Mouse (Mus musculus): ENCODE data around the gene Trpm3. TPM values are rescaled to one million over a fixed set of nuclear protein-coding genes. Genes with fewer than 3 reads are reported as not detected.

Trpm3 gene
- polyA plus RNA-seq, 1 experiment from 2014 or later: 39.8 TPM

DNA sequence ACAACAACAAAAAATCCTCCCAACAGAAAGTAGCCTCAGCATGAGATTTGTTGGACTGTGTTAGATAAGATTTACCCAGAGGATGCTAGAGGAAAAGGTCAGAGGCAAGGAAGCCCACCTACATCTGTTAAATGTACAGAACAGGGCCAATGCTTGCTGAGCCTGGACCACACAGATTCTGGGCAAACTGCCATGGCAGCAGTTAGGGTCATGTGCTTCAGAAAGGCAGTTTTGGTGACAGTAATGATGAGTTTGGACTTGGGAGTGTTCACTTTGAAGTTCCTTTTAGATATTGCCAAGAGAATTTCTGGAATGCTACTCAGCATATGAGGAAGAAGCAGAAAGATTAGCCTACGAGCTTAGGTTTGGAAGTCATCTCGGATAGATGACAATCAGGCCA, 580.2 kb downstream of the Trpm3 start:
- Histone ChIP-seq H3K9ac (ENCODE audit: low read depth, low read length) (no peak overlapping the region), H3K4me2 (ENCODE audit: low read length) (no peak overlapping the region), H3K27me3 (replicated peaks; ENCODE audit: control insufficient read depth, insufficient read depth, low read length) (no peaks in the 10 kb centered on the region), H3K4me1 (ENCODE audit: control insufficient read depth, insufficient read depth, low read depth, low read length) (no peaks in the 10 kb centered on the region), H3K9me3 (ENCODE audit: control insufficient read depth, low read length) (no peaks in the 10 kb centered on the region), H3K36me3 (ENCODE audit: control insufficient read depth, insufficient read depth, low read length) (no peaks in the 10 kb centered on the region), H3K4me3 (ENCODE audit: low read length) (no peak overlapping the region), H3K27ac (ENCODE audit: low read depth, low read length) (no peak overlapping the region)
- ATAC-seq: no peak
- WGBS: 58% methylated on average over 2 of the region's 2 CpGs

DNA sequence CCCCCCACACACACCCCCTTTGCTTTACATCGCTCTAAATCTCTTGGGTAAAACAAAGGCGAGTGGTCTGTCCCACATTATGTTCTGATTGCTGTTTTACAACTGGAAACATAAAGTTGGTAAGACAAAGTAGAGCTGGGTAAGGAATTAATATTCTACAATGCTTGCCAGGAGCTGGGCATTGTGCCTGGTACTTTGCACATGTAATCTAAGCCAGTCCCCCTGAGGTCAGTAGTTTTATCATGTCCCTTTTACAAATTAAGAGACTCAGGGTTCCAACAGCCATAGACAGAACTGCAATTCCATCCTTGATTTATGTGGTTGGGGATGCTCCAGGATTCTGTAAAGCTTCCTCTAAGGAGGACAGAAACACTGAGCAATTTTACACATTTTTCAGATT, 591.0 kb downstream of the Trpm3 start:
- H3K4me3 ChIP-seq (ENCODE audit: low read length): no peak overlapping the region

DNA sequence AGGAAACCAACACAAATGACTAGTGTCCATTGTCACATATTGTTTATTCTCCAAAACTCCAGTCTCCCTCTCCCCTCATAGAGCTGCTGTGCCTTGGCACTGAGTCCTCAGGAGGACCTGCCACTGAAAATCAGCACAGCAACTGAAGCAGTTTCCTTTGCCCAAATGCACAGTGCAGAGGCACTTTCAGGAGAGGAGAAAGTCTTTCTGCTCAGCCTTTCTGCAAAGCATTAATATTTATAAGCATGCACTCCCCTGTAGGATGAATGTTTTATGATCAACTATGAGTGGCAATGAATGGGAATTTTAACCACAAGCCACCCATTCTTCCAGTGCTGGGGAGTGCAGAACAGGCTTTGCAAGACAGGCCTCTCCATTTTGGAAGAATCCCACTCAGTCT, 592.1 kb downstream of the Trpm3 start:
- no peaks in the 10 kb centered on the region for H3K4me1 ChIP-seq (ENCODE audit: control insufficient read depth, insufficient read depth, low read depth, low read length)
- no peaks in the 10 kb centered on the region for H3K9me3 ChIP-seq (ENCODE audit: control insufficient read depth, low read length)
- no peak overlapping the region for H3K4me2 ChIP-seq (ENCODE audit: low read length)
- no peak overlapping the region for H3K9ac ChIP-seq (ENCODE audit: low read depth, low read length)
- no peak for ATAC-seq
- H3K27me3 ChIP-seq (replicated peaks; ENCODE audit: control insufficient read depth, insufficient read depth, low read length): no peaks in the 10 kb centered on the region
- H3K27ac ChIP-seq (ENCODE audit: low read depth, low read length): no peak overlapping the region
- H3K4me3 ChIP-seq (ENCODE audit: low read length): no peak overlapping the region
- H3K36me3 ChIP-seq (ENCODE audit: control insufficient read depth, insufficient read depth, low read length): no peaks in the 10 kb centered on the region

More for the DNA sequence above, 591.0 kb downstream of the Trpm3 start:
- no peak overlapping the region for H3K27ac ChIP-seq (ENCODE audit: low read depth, low read length)
- 55% methylated on average over 2 of the region's 2 CpGs for WGBS
- no peaks in the 10 kb centered on the region for H3K9me3 ChIP-seq (ENCODE audit: control insufficient read depth, low read length)
- no peaks in the 10 kb centered on the region for H3K4me1 ChIP-seq (ENCODE audit: control insufficient read depth, insufficient read depth, low read depth, low read length)
- H3K27me3 ChIP-seq (replicated peaks; ENCODE audit: control insufficient read depth, insufficient read depth, low read length): no peaks in the 10 kb centered on the region
- ATAC-seq: 0 out of 2 replicates have a peak, but pooled peaks have one; percentile 34
- H3K4me2 ChIP-seq (ENCODE audit: low read length): no peak overlapping the region
- H3K36me3 ChIP-seq (ENCODE audit: control insufficient read depth, insufficient read depth, low read length): no peaks in the 10 kb centered on the region
- H3K9ac ChIP-seq (ENCODE audit: low read depth, low read length): no peak overlapping the region

DNA sequence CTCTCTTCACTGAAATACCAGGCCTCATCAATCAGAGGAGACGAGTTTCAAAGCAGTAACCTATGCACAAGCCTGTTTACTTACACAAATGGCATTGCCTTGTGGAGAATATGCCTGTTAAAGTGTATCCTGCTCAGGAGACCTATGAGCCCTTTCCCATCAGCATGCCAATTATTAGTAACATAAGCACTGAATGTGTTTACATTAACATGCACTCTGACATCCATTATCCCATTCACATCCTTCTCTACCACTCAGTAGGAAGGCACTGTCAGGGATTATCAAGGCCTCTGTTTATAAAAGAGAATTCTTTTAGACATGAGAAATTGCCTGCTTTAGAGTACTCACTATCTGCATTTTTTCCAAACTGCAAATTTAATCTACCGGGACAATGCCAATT, 598.0 kb downstream of the Trpm3 start:
- no peak overlapping the region for H3K4me2 ChIP-seq (ENCODE audit: low read length)
- H3K27me3 ChIP-seq (replicated peaks; ENCODE audit: control insufficient read depth, insufficient read depth, low read length): no peaks in the 10 kb centered on the region
- H3K4me1 ChIP-seq (ENCODE audit: control insufficient read depth, insufficient read depth, low read depth, low read length): no peaks in the 10 kb centered on the region
- H3K9ac ChIP-seq (ENCODE audit: low read depth, low read length): no peak overlapping the region
- no peak for ATAC-seq
- WGBS: 48% methylated on average over 2 of the region's 2 CpGs
- H3K36me3 ChIP-seq (ENCODE audit: control insufficient read depth, insufficient read depth, low read length): no peaks in the 10 kb centered on the region
- H3K4me3 ChIP-seq (ENCODE audit: low read length): no peak overlapping the region
- H3K27ac ChIP-seq (ENCODE audit: low read depth, low read length): no peak overlapping the region
- no peaks in the 10 kb centered on the region for H3K9me3 ChIP-seq (ENCODE audit: control insufficient read depth, low read length)

DNA sequence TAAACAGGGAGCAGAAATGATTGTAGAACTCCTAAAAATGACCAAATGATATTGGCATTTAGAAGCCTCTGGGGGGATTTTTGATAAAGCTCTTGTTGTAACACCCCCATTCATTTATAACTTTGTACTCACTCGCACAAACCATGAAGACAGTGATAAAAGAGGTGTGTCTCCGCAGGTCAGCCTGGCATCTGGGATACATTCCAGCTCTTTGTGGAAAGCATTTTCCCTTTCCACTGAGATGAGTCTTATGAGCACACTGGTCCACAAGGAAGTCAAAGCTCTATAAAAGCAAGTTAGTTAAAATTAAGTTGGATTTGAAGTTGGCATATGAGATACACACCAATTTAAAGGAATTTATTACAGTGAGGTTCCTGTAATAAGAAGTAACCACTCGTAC, 600.4 kb downstream of the Trpm3 start:
- H3K9me3 ChIP-seq (ENCODE audit: control insufficient read depth, low read length): no peaks in the 10 kb centered on the region
- no peak overlapping the region for H3K9ac ChIP-seq (ENCODE audit: low read depth, low read length)
- H3K4me1 ChIP-seq (ENCODE audit: control insufficient read depth, insufficient read depth, low read depth, low read length): no peaks in the 10 kb centered on the region
- H3K27me3 ChIP-seq (replicated peaks; ENCODE audit: control insufficient read depth, insufficient read depth, low read length): no peaks in the 10 kb centered on the region
- WGBS: 71% methylated on average over 3 of the region's 3 CpGs
- no peak for ATAC-seq
- no peak overlapping the region for H3K27ac ChIP-seq (ENCODE audit: low read depth, low read length)
- no peak overlapping the region for H3K4me3 ChIP-seq (ENCODE audit: low read length)
- H3K36me3 ChIP-seq (ENCODE audit: control insufficient read depth, insufficient read depth, low read length): no peaks in the 10 kb centered on the region
- H3K4me2 ChIP-seq (ENCODE audit: low read length): no peak overlapping the region

DNA sequence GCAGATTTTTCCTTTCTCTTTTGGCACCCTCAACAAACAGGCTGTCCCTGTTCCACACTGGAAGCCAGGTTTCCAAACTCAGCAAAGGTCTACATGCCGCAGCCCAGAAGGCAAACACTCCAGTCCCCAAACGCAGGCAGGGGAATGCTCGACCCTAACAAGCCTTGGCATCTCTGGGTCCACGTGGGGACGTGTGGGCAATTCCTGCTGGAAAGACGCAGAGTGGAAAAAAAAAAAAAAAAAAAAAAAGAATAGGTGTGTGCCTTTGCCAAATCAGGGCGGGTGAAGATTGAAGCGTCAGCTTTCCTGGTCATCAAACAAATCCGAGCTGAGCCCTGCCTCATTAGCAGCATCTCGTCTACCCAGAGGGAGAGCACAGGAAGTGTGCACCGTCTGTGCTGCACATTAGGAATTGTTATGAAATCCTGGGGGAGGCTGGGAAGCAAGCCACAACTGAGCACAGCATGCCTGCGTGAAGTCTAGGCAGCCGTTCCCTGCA, 614.5 kb downstream of the Trpm3 start:
- Histone ChIP-seq H3K9ac (ENCODE audit: low read depth, low read length) (no peak overlapping the region), H3K4me1 (ENCODE audit: control insufficient read depth, insufficient read depth, low read depth, low read length) (peaks cover 3% of the 10 kb centered on the region), H3K27ac (ENCODE audit: low read depth, low read length) (peak overlapping the region; percentile 42; the same call in 1 of the 2 replicates), H3K27me3 (replicated peaks; ENCODE audit: control insufficient read depth, insufficient read depth, low read length) (no peaks in the 10 kb centered on the region), H3K9me3 (ENCODE audit: control insufficient read depth, low read length) (no peaks in the 10 kb centered on the region), H3K4me2 (ENCODE audit: low read length) (no peak overlapping the region), H3K36me3 (ENCODE audit: control insufficient read depth, insufficient read depth, low read length) (no peaks in the 10 kb centered on the region), H3K4me3 (ENCODE audit: low read length) (no peak overlapping the region)
- ATAC-seq: peak; percentile 88
- 41% methylated on average over 13 of the region's 13 CpGs for WGBS

DNA sequence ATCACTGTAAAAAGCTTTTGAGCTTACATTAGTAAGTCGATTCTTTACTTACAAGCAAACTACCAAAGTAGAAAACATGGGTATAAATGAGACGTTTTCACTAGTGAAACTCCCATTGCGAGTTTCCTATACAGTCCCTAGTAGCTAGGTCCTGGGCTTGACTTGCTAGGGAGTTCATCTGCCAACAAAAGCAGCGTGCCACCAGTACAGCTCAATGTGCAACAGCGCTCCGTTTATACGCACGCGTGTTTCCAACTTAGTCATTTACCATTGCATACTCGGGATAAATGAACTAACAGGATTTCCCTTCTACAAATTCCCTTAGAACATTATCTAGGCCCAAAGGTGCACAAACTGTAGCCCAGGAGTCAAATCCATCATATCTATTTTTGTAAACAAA, 615.2 kb downstream of the Trpm3 start:
- Histone ChIP-seq H3K27ac (ENCODE audit: low read depth, low read length) (no peak overlapping the region), H3K36me3 (ENCODE audit: control insufficient read depth, insufficient read depth, low read length) (no peaks in the 10 kb centered on the region), H3K4me2 (ENCODE audit: low read length) (no peak overlapping the region), H3K4me3 (ENCODE audit: low read length) (no peak overlapping the region), H3K9ac (ENCODE audit: low read depth, low read length) (no peak overlapping the region), H3K4me1 (ENCODE audit: control insufficient read depth, insufficient read depth, low read depth, low read length) (peaks cover 3% of the 10 kb centered on the region), H3K27me3 (replicated peaks; ENCODE audit: control insufficient read depth, insufficient read depth, low read length) (no peaks in the 10 kb centered on the region), H3K9me3 (ENCODE audit: control insufficient read depth, low read length) (no peaks in the 10 kb centered on the region)
- 86% methylated on average over 10 of the region's 10 CpGs for WGBS
- no peak for ATAC-seq

DNA sequence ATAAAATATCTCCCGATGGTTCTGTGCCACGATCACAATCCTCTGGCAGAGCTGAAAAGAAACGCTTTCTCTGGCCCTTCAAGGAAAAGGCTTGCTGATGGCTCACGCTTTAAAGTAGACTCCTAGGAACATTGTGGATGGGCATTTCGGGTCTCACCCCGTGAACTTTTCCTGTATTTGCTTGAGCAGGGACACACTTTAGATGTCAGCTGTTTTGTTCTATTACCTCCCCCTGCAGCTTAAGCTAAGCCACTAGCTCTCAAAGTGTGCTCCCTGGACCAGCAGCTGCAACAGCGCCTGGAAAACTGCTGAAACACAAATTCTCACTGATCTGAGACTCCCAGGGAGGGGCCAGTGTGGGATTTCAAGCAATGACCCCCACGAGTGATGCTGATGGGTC, 615.7 kb downstream of the Trpm3 start:
- H3K27me3 ChIP-seq (replicated peaks; ENCODE audit: control insufficient read depth, insufficient read depth, low read length): no peaks in the 10 kb centered on the region
- WGBS: 68% methylated on average over 8 of the region's 8 CpGs
- H3K4me1 ChIP-seq (ENCODE audit: control insufficient read depth, insufficient read depth, low read depth, low read length): peaks cover 3% of the 10 kb centered on the region
- ATAC-seq: no peak
- no peak overlapping the region for H3K9ac ChIP-seq (ENCODE audit: low read depth, low read length)
- no peak overlapping the region for H3K4me2 ChIP-seq (ENCODE audit: low read length)
- H3K36me3 ChIP-seq (ENCODE audit: control insufficient read depth, insufficient read depth, low read length): no peaks in the 10 kb centered on the region
- no peak overlapping the region for H3K4me3 ChIP-seq (ENCODE audit: low read length)
- no peak overlapping the region for H3K27ac ChIP-seq (ENCODE audit: low read depth, low read length)
- H3K9me3 ChIP-seq (ENCODE audit: control insufficient read depth, low read length): no peaks in the 10 kb centered on the region

DNA sequence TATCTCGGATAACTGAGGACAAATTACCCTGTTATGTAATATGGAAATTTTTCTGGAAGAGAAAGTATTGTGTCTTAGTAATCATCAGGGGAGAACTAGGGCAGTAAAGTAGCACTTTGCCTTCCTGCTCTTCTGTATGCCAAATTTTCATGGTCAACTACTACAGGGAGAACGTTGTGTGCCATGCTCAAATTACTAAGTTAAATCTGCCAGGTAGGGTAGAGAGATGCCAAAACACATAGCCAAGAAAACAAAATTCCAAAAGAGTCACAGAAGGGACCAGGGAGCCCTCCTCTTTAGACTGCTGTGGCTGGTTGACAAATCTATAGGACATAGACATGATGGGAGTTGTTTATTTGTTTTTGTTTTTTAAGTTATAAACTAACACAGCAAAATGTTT, 619.6 kb downstream of the Trpm3 start:
- Histone ChIP-seq H3K9ac (ENCODE audit: low read depth, low read length) (no peak overlapping the region), H3K27me3 (replicated peaks; ENCODE audit: control insufficient read depth, insufficient read depth, low read length) (no peaks in the 10 kb centered on the region), H3K4me2 (ENCODE audit: low read length) (no peak overlapping the region), H3K9me3 (ENCODE audit: control insufficient read depth, low read length) (no peaks in the 10 kb centered on the region), H3K36me3 (ENCODE audit: control insufficient read depth, insufficient read depth, low read length) (no peaks in the 10 kb centered on the region), H3K4me1 (ENCODE audit: control insufficient read depth, insufficient read depth, low read depth, low read length) (peaks cover 2% of the 10 kb centered on the region; the same call in 1 of the 2 replicates), H3K4me3 (ENCODE audit: low read length) (no peak overlapping the region), H3K27ac (ENCODE audit: low read depth, low read length) (no peak overlapping the region)
- ATAC-seq: no peak
- 81% methylated on average over 2 of the region's 2 CpGs for WGBS

DNA sequence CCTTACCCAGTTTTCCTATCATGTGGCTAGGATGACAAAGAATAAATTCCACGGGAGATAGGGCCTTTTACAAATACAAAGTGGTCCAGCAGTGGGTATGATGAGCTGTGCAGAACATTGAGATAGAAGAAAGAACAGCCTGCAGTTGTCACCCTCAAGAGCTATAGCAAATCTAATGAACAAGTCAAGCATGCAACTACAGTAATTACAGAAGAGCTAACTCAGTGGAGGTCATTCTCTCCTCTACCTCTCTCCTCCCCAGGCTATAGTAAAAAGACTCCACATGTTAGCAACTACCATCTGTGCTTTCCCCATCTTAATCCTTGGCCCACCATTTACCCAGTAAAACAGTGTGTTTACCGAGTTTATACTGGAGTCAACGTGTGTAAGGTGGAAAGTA, 629.4 kb downstream of the Trpm3 start:
- WGBS: 80% methylated on average over 3 of the region's 3 CpGs
- Histone ChIP-seq H3K27ac (ENCODE audit: low read depth, low read length) (no peak overlapping the region), H3K27me3 (replicated peaks; ENCODE audit: control insufficient read depth, insufficient read depth, low read length) (no peaks in the 10 kb centered on the region), H3K9me3 (ENCODE audit: control insufficient read depth, low read length) (no peaks in the 10 kb centered on the region), H3K4me1 (ENCODE audit: control insufficient read depth, insufficient read depth, low read depth, low read length) (no peaks in the 10 kb centered on the region), H3K4me3 (ENCODE audit: low read length) (no peak overlapping the region), H3K9ac (ENCODE audit: low read depth, low read length) (no peak overlapping the region), H3K36me3 (ENCODE audit: control insufficient read depth, insufficient read depth, low read length) (no peaks in the 10 kb centered on the region; the same call in 1 of the 2 replicates), H3K4me2 (ENCODE audit: low read length) (no peak overlapping the region)
- ATAC-seq: peak; percentile 65; the same call in 1 of the 2 replicates
